Mouse (Mus musculus) hindbrain, embryonic 14.5 days (tissue): ENCODE data around the gene Ffar2. TPM values are rescaled to one million over a fixed set of nuclear protein-coding genes. Genes with fewer than 3 reads are reported as not detected.
A peak's percentile ranks its signal among the peaks of the same experiment; 100 is the strongest.

ENCODE experiments used
- ATAC-seq: fragments of 200-750 bp; cut with Nextera tagmentation; 2 replicates; pipeline ENCODE4 v1.8.0; 2017; ENCODE audit warnings: moderate number of reproducible peaks, mild to moderate bottlenecking, moderate TSS enrichment, moderate library complexity; ENCODE audit not compliant: low FRiP score
- DNase-seq: peaks from one replicate; pipeline ENCODE4 v3.0.0-alpha.2; 2015; ENCODE audit warnings: low spot score
- H3K27ac ChIP-seq: fragments of 300-500 bp; sonication (generic); 2 replicates; pipeline ENCODE4 v1.5.1; 2014; ENCODE audit warnings: mild to moderate bottlenecking, moderate library complexity
- H3K27me3 ChIP-seq: fragments of 300-500 bp; sonication (generic); 2 replicates; pipeline ENCODE4 v1.6.1; 2014; ENCODE audit warnings: mild to moderate bottlenecking, low read length, mixed read lengths; ENCODE audit not compliant: control insufficient read depth, insufficient read depth
- H3K36me3 ChIP-seq: fragments of 300-500 bp; sonication (generic); replicated peaks from 2 replicates; pipeline ENCODE4 v1.6.1; 2014; ENCODE audit not compliant: control insufficient read depth, insufficient read depth
- H3K4me1 ChIP-seq: fragments of 300-500 bp; sonication (generic); replicated peaks from 2 replicates; pipeline ENCODE4 v1.6.1; 2014; ENCODE audit warnings: antibody characterized with exemption, low read length, mixed read lengths; ENCODE audit not compliant: control insufficient read depth, insufficient read depth
- H3K4me2 ChIP-seq: fragments of 300-500 bp; sonication (generic); replicated peaks from 2 replicates; pipeline ENCODE4 v1.6.1; 2014; ENCODE audit warnings: mild to moderate bottlenecking, moderate library complexity
- H3K4me3 ChIP-seq: fragments of 300-500 bp; sonication (generic); replicated peaks from 2 replicates; pipeline ENCODE4 v1.5.1; 2014; ENCODE audit warnings: mild to moderate bottlenecking, low read length
- H3K9ac ChIP-seq: fragments of 300-500 bp; sonication (generic); 2 replicates; pipeline ENCODE4 v1.6.1; 2014
- H3K9me3 ChIP-seq: fragments of 300-500 bp; sonication (generic); 2 replicates; pipeline ENCODE4 v1.6.1; 2016; ENCODE audit warnings: low read length; ENCODE audit not compliant: control insufficient read depth
- WGBS: fragments of 180-500 bp; shearing (Covaris S2); extraction: QIAGEN DNeasy Blood & Tissue Kit; methylation state at CpG from one replicate; pipeline ENCODE4 v1.1.7; 2014; 5-methylcytosine and 5-hydroxymethylcytosine counted together
- polyA plus RNA-seq: library from polyadenylated mRNA; unstranded; fragments of >200 nt; fragmentation: Nextera tagmentation; extraction: Ambion mirVana; gene quantifications from 2 replicates; pipeline ENCODE4 v1.2.1, GENCODE M21; 2014

The Ffar2 gene
- polyA plus RNA-seq, 1 experiment from 2014 or later, result not detected

DNA sequence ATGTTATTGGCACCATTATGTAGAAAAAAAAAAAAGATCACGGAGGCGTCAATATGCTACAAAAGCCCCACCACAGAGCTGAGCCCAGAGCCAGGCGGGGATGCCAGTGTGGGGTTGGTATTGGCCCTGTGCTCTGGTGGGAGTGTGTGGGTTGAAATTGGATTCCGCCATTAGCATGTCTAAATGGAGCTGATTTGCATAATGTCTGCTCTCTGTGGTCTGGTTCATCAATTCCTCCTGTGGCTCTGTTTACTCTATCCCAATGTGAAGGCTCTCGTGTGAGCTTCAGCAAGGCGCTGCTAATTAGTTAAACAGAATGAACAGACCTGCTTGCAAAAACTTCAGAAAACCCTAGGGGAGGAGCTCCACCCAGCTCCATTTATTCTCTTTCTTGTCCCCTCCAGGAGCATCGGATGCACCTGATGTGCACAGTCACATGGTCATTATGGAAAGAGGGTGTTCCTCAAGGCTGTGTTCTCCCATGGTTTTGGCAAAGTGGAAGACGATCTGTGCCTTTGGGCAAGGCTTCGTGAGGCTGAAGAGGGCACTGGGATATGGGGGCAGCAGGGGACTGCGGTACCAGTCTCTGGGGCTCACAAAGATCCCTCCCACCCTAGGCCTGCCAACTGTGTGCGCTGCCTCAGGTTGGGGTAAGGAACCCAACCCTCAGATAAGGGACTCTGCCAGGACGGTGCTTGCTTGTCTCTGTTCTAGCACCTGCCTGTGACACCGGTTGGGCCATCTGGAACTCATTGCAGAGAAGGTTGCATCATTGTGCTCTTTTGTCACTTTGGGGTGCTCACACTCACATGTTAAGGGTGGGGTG lies 37.6 kb downstream of the Ffar2 start:
- Histone ChIP-seq H3K9me3 (no peaks in the 10 kb centered on the region), H3K36me3 (no peaks in the 10 kb centered on the region), H3K9ac (no peak overlapping the region), H3K4me3 (no peak overlapping the region), H3K4me1 (0 out of 2 replicates have a peak, but pooled peaks cover 8% of the 10 kb centered on the region), H3K27me3 (no peaks in the 10 kb centered on the region), H3K4me2 (no peak overlapping the region), H3K27ac (peak overlapping the region; percentile 59)
- WGBS, result 49% methylated on average over 13 of the region's 13 CpGs
- DNase-seq (peak; percentile 40), ATAC-seq (peak; percentile 89)

DNA sequence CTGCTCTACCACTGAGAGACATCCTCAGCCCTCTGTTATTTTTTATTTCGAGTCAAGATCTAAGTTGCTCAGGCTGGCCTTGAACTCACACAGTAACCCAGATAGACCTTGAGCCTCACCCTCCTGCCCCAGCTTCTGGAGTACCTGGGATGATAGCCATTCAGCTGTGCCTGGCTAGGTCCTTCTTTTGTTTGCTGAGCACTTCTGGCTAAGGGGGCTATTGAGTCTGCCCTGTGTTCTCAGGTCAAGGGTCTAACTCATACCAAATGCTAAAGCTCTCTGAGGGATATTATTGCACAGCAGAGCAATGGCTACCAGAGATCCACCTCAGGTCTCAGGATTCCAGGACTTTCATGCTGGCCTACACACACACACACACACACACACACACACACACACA lies 38.4 kb downstream of the Ffar2 start:
- no peaks in the 10 kb centered on the region for H3K9me3 ChIP-seq
- WGBS, result 83% methylated on average over 1 of the region's 1 CpGs
- DNase-seq (no peak), ATAC-seq (no peak)
- no peaks in the 10 kb centered on the region for H3K27me3 ChIP-seq
- H3K27ac ChIP-seq, result peak overlapping the region; percentile 59
- H3K9ac ChIP-seq, result no peak overlapping the region
- H3K4me1 ChIP-seq, result 0 out of 2 replicates have a peak, but pooled peaks cover 8% of the 10 kb centered on the region
- no peaks in the 10 kb centered on the region for H3K36me3 ChIP-seq
- H3K4me3 ChIP-seq, result no peak overlapping the region
- no peak overlapping the region for H3K4me2 ChIP-seq

GRCm38 (mm10) chr7:30782658-30783057 lies 40.9 kb downstream of the Ffar2 start:
- Histone ChIP-seq H3K9ac (no peak overlapping the region), H3K27ac (no peak overlapping the region), H3K27me3 (no peaks in the 10 kb centered on the region), H3K4me2 (no peak overlapping the region), H3K36me3 (no peaks in the 10 kb centered on the region), H3K4me1 (0 out of 2 replicates have a peak, but pooled peaks cover 8% of the 10 kb centered on the region), H3K4me3 (no peak overlapping the region), H3K9me3 (no peaks in the 10 kb centered on the region)
- ATAC-seq (no peak), DNase-seq (no peak)
- 90% methylated on average over 3 of the region's 3 CpGs for WGBS

DNA sequence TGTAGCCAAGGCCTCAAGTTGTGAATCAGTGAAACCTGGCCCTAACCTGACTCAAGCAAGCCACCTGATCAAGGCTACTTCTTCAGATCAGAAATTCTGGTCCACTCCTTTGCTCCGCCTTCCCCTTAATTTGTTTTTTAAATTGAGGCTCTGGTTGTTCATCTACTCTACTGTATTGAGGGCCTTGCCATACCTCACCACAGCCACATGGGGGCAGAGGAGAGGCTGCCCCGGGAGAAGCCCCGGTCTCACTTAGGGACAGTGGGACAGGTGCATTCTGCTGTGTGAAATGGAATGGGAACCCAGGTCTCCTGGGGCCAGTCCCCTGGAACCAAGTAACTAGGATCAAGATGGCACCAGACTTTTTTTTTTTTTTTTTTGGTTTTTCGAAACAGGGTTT lies 41.8 kb downstream of the Ffar2 start:
- Histone ChIP-seq H3K4me1 (0 out of 2 replicates have a peak, but pooled peaks cover 8% of the 10 kb centered on the region), H3K4me3 (no peak overlapping the region), H3K36me3 (no peaks in the 10 kb centered on the region), H3K27me3 (no peaks in the 10 kb centered on the region), H3K9me3 (no peaks in the 10 kb centered on the region), H3K9ac (no peak overlapping the region), H3K4me2 (no peak overlapping the region), H3K27ac (no peak overlapping the region)
- ATAC-seq (no peak), DNase-seq (no peak)
- 67% methylated on average over 4 of the region's 4 CpGs for WGBS

DNA sequence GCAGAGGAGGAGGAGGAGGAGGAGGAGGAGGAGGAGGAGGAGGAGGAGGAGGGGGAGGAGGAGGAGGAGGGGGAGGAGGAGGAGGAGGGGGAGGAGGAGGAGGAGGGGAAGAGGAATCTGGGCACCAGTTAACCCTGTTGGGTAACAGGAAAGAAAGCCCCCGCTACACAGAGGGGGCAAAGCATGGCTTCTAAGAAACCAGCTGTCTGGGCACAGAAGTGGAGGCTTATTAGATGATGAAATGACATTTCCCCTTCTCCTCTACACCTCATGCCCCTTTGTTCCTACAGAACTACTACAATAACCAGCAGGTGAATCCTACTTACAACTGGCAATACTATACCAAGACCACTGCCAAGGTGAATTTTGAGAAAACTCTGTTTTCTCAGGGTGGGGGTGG lies 45.7 kb downstream of the Ffar2 start:
- no peaks in the 10 kb centered on the region for H3K4me1 ChIP-seq
- no peak overlapping the region for H3K9ac ChIP-seq
- no peak overlapping the region for H3K4me2 ChIP-seq
- WGBS, result 73% methylated on average over 1 of the region's 1 CpGs
- no peaks in the 10 kb centered on the region for H3K9me3 ChIP-seq
- H3K27me3 ChIP-seq, result no peaks in the 10 kb centered on the region
- DNase-seq (no peak), ATAC-seq (no peak)
- H3K36me3 ChIP-seq, result no peaks in the 10 kb centered on the region
- H3K27ac ChIP-seq, result no peak overlapping the region
- H3K4me3 ChIP-seq, result no peak overlapping the region

DNA sequence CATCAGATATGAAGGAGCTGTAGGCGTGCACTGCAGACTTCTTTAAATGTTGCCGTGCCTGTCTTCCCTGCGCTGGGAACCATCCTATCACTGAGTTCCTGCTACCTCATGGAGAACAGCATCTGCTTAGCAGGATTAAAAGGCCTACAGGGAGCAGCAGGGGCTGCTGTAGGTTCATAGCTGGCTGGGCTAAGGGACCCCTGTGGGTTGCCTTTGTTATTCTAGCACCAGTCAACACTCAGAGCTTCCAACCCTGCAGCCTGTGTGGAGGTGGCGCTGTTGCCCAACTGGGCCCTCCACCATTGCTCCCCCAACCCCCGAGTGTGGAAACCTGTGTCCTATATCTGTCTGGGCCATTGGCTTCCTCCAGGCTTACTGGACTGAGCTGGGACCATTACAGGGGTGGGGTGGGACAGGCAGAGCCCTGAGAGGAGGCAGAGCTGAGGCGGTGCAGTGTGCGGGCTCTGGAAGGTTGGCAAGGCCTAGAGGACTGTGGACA lies 46.4 kb downstream of the Ffar2 start:
- no peak overlapping the region for H3K9ac ChIP-seq
- H3K4me2 ChIP-seq, result no peak overlapping the region
- H3K27me3 ChIP-seq, result no peaks in the 10 kb centered on the region
- ATAC-seq, result no peak
- H3K9me3 ChIP-seq, result no peaks in the 10 kb centered on the region
- WGBS, result 40% methylated on average over 7 of the region's 7 CpGs
- no peak overlapping the region for H3K4me3 ChIP-seq
- no peak overlapping the region for H3K27ac ChIP-seq
- DNase-seq, result no peak
- no peaks in the 10 kb centered on the region for H3K4me1 ChIP-seq
- H3K36me3 ChIP-seq, result no peaks in the 10 kb centered on the region

- WGBS, result 98% methylated on average over 9 of the region's 9 CpGs
- DNase-seq (no peak), ATAC-seq (no peak)
These were observed 47.5 kb downstream of the Ffar2 start for GRCm38 (mm10) chr7:30776104-30776503.

GRCm38 (mm10) chr7:30769236-30769635 lies 54.3 kb downstream of the Ffar2 start:
- DNase-seq (no peak), ATAC-seq (no peak)
- H3K4me2 ChIP-seq, result no peak overlapping the region
- no peak overlapping the region for H3K9ac ChIP-seq
- no peaks in the 10 kb centered on the region for H3K4me1 ChIP-seq
- no peak overlapping the region for H3K4me3 ChIP-seq
- WGBS, result 32% methylated on average over 9 of the region's 9 CpGs
- no peak overlapping the region for H3K27ac ChIP-seq
- no peaks in the 10 kb centered on the region for H3K9me3 ChIP-seq
- H3K36me3 ChIP-seq, result no peaks in the 10 kb centered on the region
- no peaks in the 10 kb centered on the region; the same call in 1 of the 2 replicates for H3K27me3 ChIP-seq

More at GRCm38 (mm10) chr7:30776104-30776503, 47.5 kb downstream of the Ffar2 start:
- H3K9me3 ChIP-seq, result no peaks in the 10 kb centered on the region
- H3K27ac ChIP-seq, result no peak overlapping the region
- no peak overlapping the region for H3K9ac ChIP-seq
- H3K4me1 ChIP-seq, result no peaks in the 10 kb centered on the region
- no peaks in the 10 kb centered on the region for H3K27me3 ChIP-seq
- no peak overlapping the region for H3K4me2 ChIP-seq
- H3K36me3 ChIP-seq, result no peaks in the 10 kb centered on the region
- no peak overlapping the region for H3K4me3 ChIP-seq
